In the genomic region with DNA sequence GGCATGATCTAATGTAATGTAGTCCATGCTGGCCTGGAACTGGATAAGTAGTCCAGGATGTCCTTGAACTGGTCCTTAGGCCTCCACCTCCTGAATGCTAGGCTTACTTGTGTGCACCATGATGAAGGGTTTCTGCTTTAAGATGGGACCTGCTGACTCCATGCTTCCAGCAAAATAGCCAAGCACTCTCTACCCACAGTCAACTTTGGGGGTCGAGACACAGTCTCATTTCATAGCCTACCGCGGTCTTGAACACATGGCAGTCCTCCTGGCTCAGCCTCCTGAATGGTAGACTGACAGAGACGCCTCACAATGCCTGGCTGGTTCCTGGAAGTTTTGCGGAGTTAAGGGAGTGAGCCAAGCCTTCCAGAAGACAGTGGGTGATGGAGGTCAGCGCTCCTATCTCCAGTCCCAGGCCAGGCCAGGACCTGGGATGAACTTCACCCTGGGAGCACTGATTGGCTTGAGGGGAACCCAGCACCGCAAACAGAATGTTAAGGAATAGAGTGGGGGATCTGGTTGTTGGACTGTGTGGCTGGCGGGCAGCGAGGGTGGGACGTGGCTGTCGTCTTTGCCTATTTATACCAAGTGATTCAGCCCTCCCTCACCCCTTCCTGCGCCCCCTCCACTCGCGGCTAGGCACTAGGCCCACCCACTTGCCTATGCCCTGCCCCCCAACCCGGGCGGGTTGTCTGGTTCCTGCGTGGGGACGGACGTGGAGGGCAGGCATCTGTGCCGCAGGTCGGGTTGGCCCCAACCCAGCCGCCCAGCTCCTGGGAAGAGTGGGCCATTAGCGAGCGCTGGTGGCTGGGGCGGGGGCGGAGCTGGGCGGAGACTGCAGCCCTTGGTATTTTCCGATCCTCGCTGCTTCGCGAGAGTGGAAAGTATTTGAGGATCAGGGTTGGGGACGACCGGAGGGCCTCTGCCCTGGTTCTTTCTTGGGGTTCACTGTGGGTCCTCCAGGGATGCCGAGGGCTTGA, we compare ENCODE assay signal across 8 mouse cellular contexts. TPM values are rescaled to one million over a fixed set of nuclear protein-coding genes. Genes with fewer than 3 reads are reported as not detected.
DNase-seq lines count a peak whose midpoint lies in the region; ATAC-seq and TF ChIP-seq lines count a peak whose summit lies in the region.

No protein-coding gene starts in this region.

- H3K9ac ChIP-seq in embryonic facial prominence, embryonic 12.5 days, result peak overlapping the region; percentile 66
- peak overlapping the region; percentile 19 for H3K9ac ChIP-seq in liver, embryonic 15.5 days
- peak overlapping the region; percentile 93 for H3K9ac ChIP-seq in stomach, postnatal 0 days (ENCODE audit: low read length)

- H3K36me3 ChIP-seq in embryonic facial prominence, embryonic 12.5 days, result peaks cover under 1% of the 10 kb centered on the region; the same call in 1 of the 2 replicates
- no peaks in the 10 kb centered on the region for H3K36me3 ChIP-seq in kidney, adult 2 months (ENCODE audit: control insufficient read depth, insufficient read depth, low read length)
- peaks cover 4% of the 10 kb centered on the region; the same call in 1 of the 2 replicates for H3K36me3 ChIP-seq in liver, embryonic 15.5 days (replicated peaks)
- H3K36me3 ChIP-seq in stomach, postnatal 0 days (ENCODE audit: control insufficient read depth, insufficient read depth, low read length), result peaks cover 10% of the 10 kb centered on the region

- H3K27me3 ChIP-seq in embryonic facial prominence, embryonic 12.5 days, result no peaks in the 10 kb centered on the region
- H3K27me3 ChIP-seq in kidney, adult 2 months (replicated peaks; ENCODE audit: control insufficient read depth, insufficient read depth, low read length), result no peaks in the 10 kb centered on the region
- peaks cover 50% of the 10 kb centered on the region for H3K27me3 ChIP-seq in liver, embryonic 15.5 days
- H3K27me3 ChIP-seq in stomach, postnatal 0 days (ENCODE audit: control insufficient read depth, insufficient read depth, low read length), result no peaks in the 10 kb centered on the region

- H3K9me3 ChIP-seq in embryonic facial prominence, embryonic 12.5 days, result no peaks in the 10 kb centered on the region
- no peaks in the 10 kb centered on the region for H3K9me3 ChIP-seq in liver, embryonic 15.5 days (replicated peaks)
- H3K9me3 ChIP-seq in stomach, postnatal 0 days (ENCODE audit: control insufficient read depth, low read length), result no peaks in the 10 kb centered on the region

- TF ChIP-seq CTCF in layer of hippocampus, adult 2 months (conservative IDR thresholded peaks at IDR 0.05), result no peak
- no peak for TF ChIP-seq CTCF in kidney, adult 2 months (conservative IDR thresholded peaks at IDR 0.05; ENCODE audit: insufficient read depth, insufficient read length, low read depth, low read length)
- TF ChIP-seq CTCF in stomach, postnatal 0 days (IDR thresholded peaks at IDR 0.05; ENCODE audit: low read depth), result no peak

- H3K4me1 ChIP-seq in embryonic facial prominence, embryonic 12.5 days, result peaks cover 65% of the 10 kb centered on the region
- peaks cover 12% of the 10 kb centered on the region for H3K4me1 ChIP-seq in kidney, adult 2 months (ENCODE audit: control insufficient read depth, insufficient read depth, low read length)
- H3K4me1 ChIP-seq in liver, embryonic 15.5 days (replicated peaks), result peaks cover 66% of the 10 kb centered on the region
- peaks cover 19% of the 10 kb centered on the region for H3K4me1 ChIP-seq in stomach, postnatal 0 days (replicated peaks; ENCODE audit: control insufficient read depth, insufficient read depth)

- no peak for TF ChIP-seq EP300 in stomach, postnatal 0 days (optimal IDR thresholded peaks at IDR 0.05)

- peak; percentile 66 for TF ChIP-seq POLR2A in kidney, adult 2 months (IDR thresholded peaks at IDR 0.05; ENCODE audit: low read depth, low read length)

- H3K4me3 ChIP-seq in layer of hippocampus, adult 2 months, result peak overlapping the region; percentile 65
- H3K4me3 ChIP-seq in embryonic facial prominence, embryonic 12.5 days, result peak overlapping the region; percentile 66
- peak overlapping the region; percentile 53 for H3K4me3 ChIP-seq in kidney, adult 2 months (ENCODE audit: insufficient read depth, low read depth, low read length)
- H3K4me3 ChIP-seq in liver, embryonic 15.5 days (replicated peaks), result peak overlapping the region; percentile 62
- peak overlapping the region; percentile 72 for H3K4me3 ChIP-seq in stomach, postnatal 0 days (ENCODE audit: low read depth, low read length)

- H3K4me2 ChIP-seq in embryonic facial prominence, embryonic 12.5 days (replicated peaks), result peak overlapping the region; percentile 94
- peak overlapping the region; percentile 75 for H3K4me2 ChIP-seq in liver, embryonic 15.5 days
- H3K4me2 ChIP-seq in stomach, postnatal 0 days (replicated peaks; ENCODE audit: low read depth), result peak overlapping the region; percentile 92

- WGBS in embryonic facial prominence, embryonic 12.5 days, result 10% methylated on average over 34 of the region's 34 CpGs
- 13% methylated on average over 34 of the region's 34 CpGs for WGBS in kidney, adult 2 months
- WGBS in liver, embryonic 15.5 days (ENCODE audit: insufficient replicate concordance), result 5% methylated on average over 34 of the region's 34 CpGs
- WGBS in stomach, postnatal 0 days, result 6% methylated on average over 33 of the region's 34 CpGs

- ATAC-seq in embryonic facial prominence, embryonic 12.5 days (ENCODE audit: insufficient number of reproducible peaks, insufficient read depth, low FRiP score, low TSS enrichment), result peak; percentile 52
- ATAC-seq in liver, embryonic 15.5 days (ENCODE audit: insufficient read depth), result peak; percentile 37; the same call in 1 of the 2 replicates
- ATAC-seq in stomach, postnatal 0 days (ENCODE audit: low FRiP score, low TSS enrichment), result peak; percentile 49

- DNase-seq in layer of hippocampus, adult 2 months (ENCODE audit: low spot score in 2 of 2), result peak; percentile 61 to 63
- DNase-seq in layer of hippocampus, adult 8-10 months (ENCODE audit: low spot score in 2 of 2), result no peak
- DNase-seq in heart, adult 9 months (ENCODE audit: low spot score in 2 of 2), result peak; percentile 93
- peak; percentile 94 for DNase-seq in kidney, adult 2 months
- peak; percentile 76 for DNase-seq in neural tube, embryonic 10.5 days (ENCODE audit: extremely low spot score, low spot score)
- peak; percentile 85 for DNase-seq in stomach, postnatal 0 days (ENCODE audit: low spot score)

- peak overlapping the region; percentile 98 for H3K27ac ChIP-seq in layer of hippocampus, adult 2 months
- peak overlapping the region; percentile 98 for H3K27ac ChIP-seq in embryonic facial prominence, embryonic 12.5 days
- peak overlapping the region; percentile 98 for H3K27ac ChIP-seq in kidney, adult 2 months (ENCODE audit: insufficient read depth, low read depth, low read length)
- H3K27ac ChIP-seq in liver, embryonic 15.5 days (replicated peaks), result peak overlapping the region; percentile 77
- peak overlapping the region; percentile 99 for H3K27ac ChIP-seq in stomach, postnatal 0 days (replicated peaks)

RNA-seq across cellular contexts. Expression of gene Nanos3, which starts 18.2 kb away (rescaled TPM):
- 1 to 10 TPM; 2.6 to 5.0 TPM for total RNA-seq in layer of hippocampus, adult 2 months (2021)
- 1 to 10 TPM; 1.0 to 3.7 (median 2.8) TPM for total RNA-seq in layer of hippocampus, adult 8-10 months (2022)
- polyA plus RNA-seq in embryonic facial prominence, embryonic 12.5 days (2016; fragmentation: Nextera tagmentation; extraction: Ambion mirVana), result 5.4 and 7.2 TPM in 2 replicates
- polyA plus RNA-seq in kidney, adult 2 months (2012; rRNA removed), result 0.99 and 1.4 TPM in 2 replicates
- 0.31 TPM in 2 replicates for polyA plus RNA-seq in liver, embryonic 15.5 days (2015; fragmentation: Nextera tagmentation; extraction: Ambion mirVana)
- polyA plus RNA-seq in stomach, postnatal 0 days (2015; fragmentation: Nextera tagmentation; extraction: Ambion mirVana), result 2.0 and 4.4 TPM in 2 replicates

RNA-seq across cellular contexts. Expression of gene Zswim4, which starts 33.6 kb away (rescaled TPM):
- total RNA-seq in layer of hippocampus, adult 2 months (2021), result 10 to 100 TPM; 18.0 to 19.3 TPM
- total RNA-seq in layer of hippocampus, adult 8-10 months (2022), result 10 to 100 TPM; 15.1 to 17.6 (median 16.6) TPM
- 32.4 and 32.9 TPM in 2 replicates for polyA plus RNA-seq in embryonic facial prominence, embryonic 12.5 days (2016; fragmentation: Nextera tagmentation; extraction: Ambion mirVana)
- 9.2 and 10.0 TPM in 2 replicates for polyA plus RNA-seq in kidney, adult 2 months (2012; rRNA removed)
- 2.0 and 2.5 TPM in 2 replicates for polyA plus RNA-seq in liver, embryonic 15.5 days (2015; fragmentation: Nextera tagmentation; extraction: Ambion mirVana)
- 8.0 and 9.7 TPM in 2 replicates for polyA plus RNA-seq in stomach, postnatal 0 days (2015; fragmentation: Nextera tagmentation; extraction: Ambion mirVana)

RNA-seq across cellular contexts. Expression of gene D8Ertd738e, which starts 46.3 kb away (rescaled TPM):
- 100 to 1,000 TPM; 143 to 146 TPM for total RNA-seq in layer of hippocampus, adult 2 months (2021)
- total RNA-seq in layer of hippocampus, adult 8-10 months (2022), result 100 to 1,000 TPM in 2 of 4 experiments, 10 to 100 TPM in 2; 94.5 to 137 (median 106) TPM
- polyA plus RNA-seq in embryonic facial prominence, embryonic 12.5 days (2016; fragmentation: Nextera tagmentation; extraction: Ambion mirVana), result 322 and 341 TPM in 2 replicates
- polyA plus RNA-seq in kidney, adult 2 months (2012; rRNA removed), result 216 and 246 TPM in 2 replicates
- polyA plus RNA-seq in liver, embryonic 15.5 days (2015; fragmentation: Nextera tagmentation; extraction: Ambion mirVana), result 176 and 183 TPM in 2 replicates
- polyA plus RNA-seq in stomach, postnatal 0 days (2015; fragmentation: Nextera tagmentation; extraction: Ambion mirVana), result 299 and 309 TPM in 2 replicates

RNA-seq across cellular contexts. Expression of gene Mri1, which starts 53.9 kb away (rescaled TPM):
- total RNA-seq in layer of hippocampus, adult 2 months (2021), result 10 to 100 TPM; 19.0 to 21.9 TPM
- 10 to 100 TPM; 17.8 to 25.8 (median 20.0) TPM for total RNA-seq in layer of hippocampus, adult 8-10 months (2022)
- polyA plus RNA-seq in embryonic facial prominence, embryonic 12.5 days (2016; fragmentation: Nextera tagmentation; extraction: Ambion mirVana), result 70.2 and 71.2 TPM in 2 replicates
- polyA plus RNA-seq in kidney, adult 2 months (2012; rRNA removed), result 39.3 and 48.6 TPM in 2 replicates
- polyA plus RNA-seq in liver, embryonic 15.5 days (2015; fragmentation: Nextera tagmentation; extraction: Ambion mirVana), result 28.6 and 30.5 TPM in 2 replicates
- polyA plus RNA-seq in stomach, postnatal 0 days (2015; fragmentation: Nextera tagmentation; extraction: Ambion mirVana), result 61.7 and 62.7 TPM in 2 replicates

RNA-seq across cellular contexts. Expression of gene 4930432K21Rik, which starts 55.4 kb away (rescaled TPM):
- 1 to 10 TPM; 2.1 to 2.9 TPM for total RNA-seq in layer of hippocampus, adult 2 months (2021)
- total RNA-seq in layer of hippocampus, adult 8-10 months (2022), result 1 to 10 TPM; 2.1 to 3.5 (median 2.6) TPM
- polyA plus RNA-seq in embryonic facial prominence, embryonic 12.5 days (2016; fragmentation: Nextera tagmentation; extraction: Ambion mirVana), result 2.0 and 2.4 TPM in 2 replicates
- 0.63 and 0.92 TPM in 2 replicates for polyA plus RNA-seq in kidney, adult 2 months (2012; rRNA removed)
- 0.25 and 0.41 TPM in 2 replicates for polyA plus RNA-seq in liver, embryonic 15.5 days (2015; fragmentation: Nextera tagmentation; extraction: Ambion mirVana)
- 0.28 and 0.40 TPM in 2 replicates for polyA plus RNA-seq in stomach, postnatal 0 days (2015; fragmentation: Nextera tagmentation; extraction: Ambion mirVana)

Comparison
In these comparisons a context has a peak if more than half of its experiments do, and no peak if none do; other contexts are left out.
1. DNase-seq: peak in layer of hippocampus, adult 2 months (2 of 2), heart, adult 9 months (2 of 2), kidney, adult 2 months (single experiment), neural tube, embryonic 10.5 days (single experiment) and stomach, postnatal 0 days (single experiment); none in layer of hippocampus, adult 8-10 months (0 of 2).
2. H3K9ac ChIP-seq: peak in every context shown above with its lines; median percentile 93 in stomach, postnatal 0 days; 66 in embryonic facial prominence, embryonic 12.5 days; 19 in liver, embryonic 15.5 days.
3. Peak in every context shown above with its lines, with median percentiles within 50 percentile points of each other: H3K27ac ChIP-seq, H3K4me3 ChIP-seq, ATAC-seq and H3K4me2 ChIP-seq.